Mouse (Mus musculus) liver, adult 2 months (tissue): Measurements from ENCODE around the gene Gm9008. TPM values are rescaled to one million over a fixed set of nuclear protein-coding genes. Genes with fewer than 3 reads are reported as not detected.
"Not testable (repeated sequence)": the region's sequence is repeated elsewhere in the genome, so short reads cannot be mapped to it uniquely, and the experiment has no call there.

Experiments used
- DNase-seq: peaks from one replicate; pipeline ENCODE4 v3.0.0-alpha.2; 2011; ENCODE audit warnings: low read depth, low spot score; ENCODE audit errors: extremely low read depth
- H3K27ac ChIP-seq: fragments of 200-500 bp; replicated peaks from 2 replicates; pipeline ENCODE4 v1.5.1; 2012; ENCODE audit warnings: low read depth, mild to moderate bottlenecking, control low read depth, inconsistent platforms, low read length; ENCODE audit not compliant: insufficient read depth
- H3K27me3 ChIP-seq: fragments of 200-500 bp; 2 replicates; pipeline ENCODE4 v1.6.1; 2012; ENCODE audit warnings: mild to moderate bottlenecking, moderate library complexity, low read length, inconsistent platforms; ENCODE audit not compliant: control insufficient read depth, insufficient read depth
- H3K36me3 ChIP-seq: fragments of 200-500 bp; 2 replicates; pipeline ENCODE4 v1.6.1; 2012; ENCODE audit warnings: low read length, inconsistent platforms; ENCODE audit not compliant: control insufficient read depth, insufficient read depth
- H3K4me1 ChIP-seq: fragments of 200-500 bp; 2 replicates; pipeline ENCODE4 v1.6.1; 2011; ENCODE audit warnings: low read length; ENCODE audit not compliant: control insufficient read depth, insufficient read depth
- H3K4me3 ChIP-seq: fragments of 200-500 bp; 2 replicates; pipeline ENCODE4 v1.5.1; 2011; ENCODE audit warnings: low read depth, mild to moderate bottlenecking, control low read depth, low read length, moderate library complexity; ENCODE audit not compliant: insufficient read depth
- H3K79me2 ChIP-seq: fragments of 200-500 bp; 2 replicates; pipeline ENCODE4 v1.6.1; 2012; ENCODE audit warnings: inconsistent platforms, mild to moderate bottlenecking, low read length, moderate library complexity; ENCODE audit not compliant: control insufficient read depth, insufficient read depth
- H3K9ac ChIP-seq: fragments of 200-500 bp; 2 replicates; pipeline ENCODE4 v1.6.1; 2012; ENCODE audit warnings: low read depth, mild to moderate bottlenecking, control low read depth, inconsistent platforms, low read length
- CTCF ChIP-seq: fragments of 200-500 bp; IDR thresholded peaks from 2 replicates; pipeline ENCODE4 v1.5.1; 2011; ENCODE audit warnings: low read depth, low read length, control low read depth
- POLR2A ChIP-seq: fragments of 200-500 bp; IDR thresholded peaks from 2 replicates; pipeline ENCODE4 v1.6.1; 2011; ENCODE audit warnings: low read length, control low read depth; ENCODE audit not compliant: insufficient read depth; ENCODE audit errors: extremely low read depth
- WGBS: fragments of 180-500 bp; shearing (Covaris S2); methylation state at CpG from one replicate; pipeline ENCODE4 v1.1.7; 2018; 5-methylcytosine and 5-hydroxymethylcytosine counted together
- polyA plus RNA-seq: library from polyadenylated mRNA; depleted of rRNA; stranded (reverse); fragments of >200 nt; gene quantifications from 2 replicates; pipeline ENCODE4 v1.2.3, GENCODE M21; 2012; rRNA removed
- total RNA-seq: library from RNA; depleted of rRNA; stranded (reverse); fragments of >200 nt; gene quantifications from 2 replicates; pipeline ENCODE4 v1.2.3, GENCODE M21; 2014; rRNA removed

The Gm9008 gene
- not detected in 2 replicates for total RNA-seq
- not detected in 2 replicates for polyA plus RNA-seq

DNA sequence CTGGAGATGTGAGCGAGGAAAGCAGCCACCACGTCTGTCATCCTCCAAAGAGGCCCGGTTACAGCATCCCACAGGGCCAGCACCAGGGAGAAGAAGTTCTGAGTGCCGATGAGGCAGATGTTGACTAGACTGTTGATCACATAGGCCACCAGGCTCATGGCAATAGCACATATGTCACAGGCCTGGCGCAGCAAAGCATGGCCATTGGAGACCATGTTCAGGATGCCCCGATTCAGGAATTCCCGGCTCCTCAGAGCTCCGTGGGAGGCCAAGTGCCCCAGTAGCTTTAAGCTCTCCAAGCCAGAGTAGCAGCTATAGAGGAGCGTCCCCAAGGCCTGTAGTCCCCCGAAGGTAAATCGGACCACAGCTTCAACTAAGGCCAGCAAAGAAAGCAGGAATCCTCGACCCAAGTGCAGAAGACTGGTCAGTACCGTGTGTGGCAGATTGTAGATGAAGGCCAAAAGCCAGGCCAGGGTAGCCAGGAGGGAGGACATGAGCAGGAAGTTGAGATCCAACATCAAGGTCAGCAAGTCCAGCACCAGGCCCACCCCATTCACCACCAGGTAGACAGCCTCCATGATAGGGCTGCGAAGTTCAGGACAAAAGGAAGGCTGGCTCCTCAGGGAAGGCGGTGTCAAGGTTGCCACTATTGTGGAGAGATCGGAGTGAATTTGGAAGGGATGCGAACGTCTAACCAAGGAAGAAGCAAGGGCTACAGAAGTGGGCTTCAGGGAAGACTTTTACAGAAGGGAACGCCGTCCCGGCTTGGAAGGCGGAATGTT is at the start of gene Gm9008:
Gene Gm9008, minus strand, starts transcription at position 731 of the 782 bp plus-strand sequence.
- DNase-seq, H3K27me3 ChIP-seq, H3K36me3 ChIP-seq, H3K4me3 ChIP-seq, H3K9ac ChIP-seq, H3K79me2 ChIP-seq, H3K4me1 ChIP-seq, H3K27ac ChIP-seq: not testable (repeated sequence)
- WGBS, result 93% methylated on average over 18 of the region's 22 CpGs

GRCm38 (mm10) chr6:76521975-76522641 is 24.5 kb upstream of the Gm9008 start:
- 76% methylated on average over 4 of the region's 4 CpGs for WGBS
- H3K79me2 ChIP-seq, result no peaks in the 10 kb centered on the region
- no peak for TF ChIP-seq CTCF
- TF ChIP-seq POLR2A, result no peak
- no peak overlapping the region for H3K27ac ChIP-seq
- no peak for DNase-seq
- H3K27me3 ChIP-seq, result no peaks in the 10 kb centered on the region
- no peak overlapping the region for H3K9ac ChIP-seq
- no peaks in the 10 kb centered on the region for H3K4me1 ChIP-seq
- H3K36me3 ChIP-seq, result no peaks in the 10 kb centered on the region
- H3K4me3 ChIP-seq, result no peak overlapping the region

DNA sequence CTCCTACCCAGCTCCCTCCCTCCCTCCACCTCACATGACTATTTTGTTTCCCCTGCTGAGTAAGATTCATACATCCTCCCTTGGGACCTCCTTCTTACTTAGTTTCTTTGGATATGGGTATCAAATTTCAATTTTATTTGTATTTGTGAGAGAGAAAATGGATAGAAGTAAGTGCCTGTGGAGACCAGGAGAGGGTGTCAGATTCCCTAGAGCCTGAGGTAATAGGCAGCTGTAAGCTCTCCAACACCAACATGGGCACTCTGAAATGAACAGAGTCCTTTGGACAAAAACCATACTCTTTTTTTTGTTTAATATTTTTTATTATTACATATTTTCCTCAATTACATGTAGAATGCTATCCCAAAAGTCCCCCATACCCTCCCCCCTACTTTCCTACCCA is 12.6 kb upstream of the Gm9008 start:
- Histone ChIP-seq H3K27ac (no peak overlapping the region), H3K36me3 (no peaks in the 10 kb centered on the region)
- TF ChIP-seq POLR2A (no peak), CTCF (no peak)

DNA sequence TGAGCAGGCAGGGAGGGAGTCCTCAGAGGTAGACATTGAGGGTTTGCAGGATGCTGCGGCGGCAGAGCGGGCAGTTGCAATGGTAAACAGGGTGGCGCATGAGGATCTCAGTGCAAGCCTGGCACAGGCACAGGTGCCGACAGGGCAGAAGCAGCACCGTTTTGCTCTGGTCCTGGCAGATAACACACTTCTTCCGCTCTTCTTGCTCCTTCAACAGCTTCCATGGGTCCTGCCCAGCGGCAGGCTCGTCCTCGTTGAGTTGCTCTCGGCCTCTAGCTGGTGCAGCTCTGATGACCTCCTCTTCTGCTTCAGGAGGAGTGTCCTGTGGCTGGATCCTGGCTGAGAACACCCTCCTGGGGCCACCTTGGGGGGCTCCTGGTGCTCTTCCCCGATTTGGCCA is 1.2 kb downstream of the Gm9008 start:
- H3K4me3 ChIP-seq, H3K4me1 ChIP-seq, DNase-seq, H3K9ac ChIP-seq, H3K36me3 ChIP-seq, H3K27me3 ChIP-seq, H3K79me2 ChIP-seq, H3K27ac ChIP-seq: not testable (repeated sequence)
- 79% methylated on average over 12 of the region's 12 CpGs for WGBS

More for the DNA sequence above, 12.6 kb upstream of the Gm9008 start:
- no peak for DNase-seq
- H3K9ac ChIP-seq, result no peak overlapping the region
- H3K27me3 ChIP-seq, result no peaks in the 10 kb centered on the region
- H3K79me2 ChIP-seq, result no peaks in the 10 kb centered on the region
- H3K4me1 ChIP-seq, result no peaks in the 10 kb centered on the region
- no peak overlapping the region for H3K4me3 ChIP-seq

- Histone ChIP-seq H3K27me3 (no peaks in the 10 kb centered on the region), H3K4me3 (no peak overlapping the region), H3K9ac (no peak overlapping the region), H3K36me3 (no peaks in the 10 kb centered on the region), H3K27ac (no peak overlapping the region), H3K4me1 (no peaks in the 10 kb centered on the region), H3K79me2 (no peaks in the 10 kb centered on the region)
- WGBS, result 25% methylated on average over 2 of the region's 2 CpGs
- DNase-seq, result no peak
- TF ChIP-seq POLR2A (no peak), CTCF (no peak)
These were observed 29.4 kb downstream of the Gm9008 start for GRCm38 (mm10) chr6:76468194-76468593.
